Mouse (Mus musculus) C2C12 (cell line): ENCODE data around the gene Syngr4. TPM values are rescaled to one million over a fixed set of nuclear protein-coding genes. Genes with fewer than 3 reads are reported as not detected.

Experiments
- H3K27me3 ChIP-seq: one replicate; pipeline ENCODE4 v1.6.1; 2011; ENCODE audit not compliant: control insufficient read depth, insufficient read depth, insufficient read length
- H3K36me3 ChIP-seq: one replicate; pipeline ENCODE4 v1.6.1; 2011; ENCODE audit not compliant: control insufficient read depth, insufficient read depth
- H3K4me3 ChIP-seq: one replicate; pipeline ENCODE4 v1.5.1; 2011; ENCODE audit warnings: mild to moderate bottlenecking, control low read depth; ENCODE audit not compliant: poor library complexity, insufficient read depth, severe bottlenecking
- H3K79me2 ChIP-seq: one replicate; pipeline ENCODE4 v1.6.1; 2011; ENCODE audit not compliant: control insufficient read depth, insufficient read depth
- H3K79me3 ChIP-seq: one replicate; pipeline ENCODE4 v1.6.1; 2011; ENCODE audit warnings: low read depth, control low read depth
- H3ac ChIP-seq: one replicate; pipeline ENCODE3; 2011; ENCODE audit warnings: low read depth; ENCODE audit not compliant: control insufficient read depth, insufficient read length
- CEBPB ChIP-seq: IDR thresholded peaks from one replicate; pipeline ENCODE4 v1.6.1; 2011; ENCODE audit warnings: low read depth, mild to moderate bottlenecking, control low read depth, moderate library complexity
- CTCF ChIP-seq: IDR thresholded peaks from one replicate; pipeline ENCODE4 v1.5.1; 2011; ENCODE audit not compliant: control insufficient read depth, insufficient read depth, insufficient read length
- FOSL1 ChIP-seq: IDR thresholded peaks from one replicate; pipeline ENCODE4 v1.8.0; 2011; ENCODE audit warnings: mild to moderate bottlenecking, low read length; ENCODE audit not compliant: poor library complexity, insufficient read depth, severe bottlenecking
- MAX ChIP-seq: IDR thresholded peaks from one replicate; pipeline ENCODE4 v1.6.1; 2011; ENCODE audit warnings: mild to moderate bottlenecking, control low read depth
- MYOD1 ChIP-seq: IDR thresholded peaks from one replicate; pipeline ENCODE4 v1.6.1; 2011; ENCODE audit warnings: low read depth; ENCODE audit not compliant: control insufficient read depth, insufficient read length
- MYOG ChIP-seq: IDR thresholded peaks from one replicate; pipeline ENCODE4 v1.6.1; 2011; ENCODE audit not compliant: control insufficient read depth, insufficient read length; ENCODE audit errors: extremely low read depth
- USF1 ChIP-seq: IDR thresholded peaks from one replicate; pipeline ENCODE4 v1.6.1; 2011; ENCODE audit warnings: low read depth, mild to moderate bottlenecking, control low read depth, moderate library complexity
- polyA plus RNA-seq: library from polyadenylated mRNA; unstranded; fragments of >200 nt; fragmentation: generic; extraction: Trizol; gene quantifications from one replicate; pipeline ENCODE4 v1.2.1, GENCODE M21; 2012; ENCODE audit warnings: missing spikeins

Syngr4 gene
- polyA plus RNA-seq, 1 experiment: 0.15 TPM

DNA sequence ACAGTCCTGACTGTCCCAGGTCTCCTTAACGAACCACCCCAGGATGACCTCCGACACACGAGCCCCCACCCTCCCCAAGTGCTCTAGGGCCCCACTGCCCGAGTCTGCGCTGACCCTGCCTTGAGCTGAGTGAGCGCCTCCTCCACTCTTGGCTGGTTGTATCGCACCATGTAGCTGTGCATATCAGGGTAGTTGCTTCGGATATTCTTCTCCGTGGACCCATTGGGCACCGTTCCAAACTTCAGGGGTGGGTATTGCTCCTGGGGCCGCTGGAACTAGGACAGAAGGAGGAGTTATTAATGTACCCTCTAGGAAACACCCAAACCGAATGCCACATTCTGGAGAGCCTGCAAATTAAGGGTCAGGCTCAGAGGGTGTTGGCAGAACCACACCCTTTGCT is 43.4 kb downstream of the Syngr4 start:
- Histone ChIP-seq H3K4me3 (no peak overlapping the region), H3K27me3 (no peaks in the 10 kb centered on the region), H3K79me2 (no peaks in the 10 kb centered on the region), H3K79me3 (no peaks in the 10 kb centered on the region), H3ac (no peak overlapping the region), H3K36me3 (no peaks in the 10 kb centered on the region)
- TF ChIP-seq MYOD1: no peak
- TF ChIP-seq CTCF: no peak
- no peak for TF ChIP-seq CEBPB
- no peak for TF ChIP-seq MAX
- no peak for TF ChIP-seq MYOG
- no peak for TF ChIP-seq USF1
- TF ChIP-seq FOSL1: no peak

DNA sequence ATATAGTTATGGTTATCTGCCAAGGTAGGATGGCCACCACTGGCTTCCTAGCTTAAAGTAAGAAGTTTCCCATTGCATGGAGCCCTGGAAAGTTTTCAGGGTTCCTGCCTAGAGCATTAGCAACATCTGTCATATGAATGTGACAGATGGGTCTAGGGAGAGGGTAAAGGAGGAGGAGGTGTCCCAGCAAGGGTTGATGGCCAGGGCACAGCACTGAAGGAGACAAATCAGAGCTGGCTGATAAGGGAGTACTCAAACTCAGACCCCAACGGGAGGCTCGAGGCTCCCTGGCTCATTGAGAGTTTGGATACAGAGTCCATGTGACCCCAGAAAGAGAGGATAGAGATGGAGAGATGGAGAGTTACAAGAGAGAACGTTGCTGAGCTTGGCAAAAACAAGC is 45.9 kb downstream of the Syngr4 start:
- H3K36me3 ChIP-seq: no peaks in the 10 kb centered on the region
- no peaks in the 10 kb centered on the region for H3K27me3 ChIP-seq
- no peaks in the 10 kb centered on the region for H3K79me3 ChIP-seq
- H3K4me3 ChIP-seq: no peak overlapping the region
- H3K79me2 ChIP-seq: no peaks in the 10 kb centered on the region
- no peak for TF ChIP-seq FOSL1
- TF ChIP-seq CTCF: no peak
- no peak for TF ChIP-seq MAX
- no peak for TF ChIP-seq MYOD1
- TF ChIP-seq CEBPB: no peak
- TF ChIP-seq USF1: no peak
- no peak for TF ChIP-seq MYOG
- no peak overlapping the region for H3ac ChIP-seq

DNA sequence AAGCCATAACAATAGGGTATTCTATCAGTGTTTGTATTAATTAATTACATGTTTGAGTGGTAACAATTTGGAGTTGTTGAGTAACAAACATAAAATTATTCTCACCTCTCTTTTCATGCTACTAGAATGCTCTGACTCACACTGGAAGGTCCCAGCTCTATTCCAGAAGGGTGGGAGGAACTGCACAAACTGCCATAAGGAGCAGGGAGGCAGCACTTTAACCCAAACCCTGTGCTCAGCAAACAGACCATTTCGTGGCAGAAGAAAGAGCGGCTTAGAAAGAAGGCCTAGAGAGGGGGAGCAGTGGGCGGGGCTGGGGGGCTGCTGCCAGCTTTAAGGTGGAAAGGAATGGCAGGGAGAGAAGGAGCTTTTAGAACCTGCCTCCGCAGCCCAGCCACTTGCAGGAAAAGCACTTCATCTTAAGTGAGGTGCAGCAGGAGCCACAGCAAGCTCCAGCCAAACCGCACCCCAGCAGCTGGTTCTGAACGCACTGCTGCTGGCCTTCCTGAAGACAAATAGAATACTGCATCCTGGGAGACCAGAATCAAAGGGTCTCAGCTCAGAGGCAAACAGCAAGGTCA is 48.0 kb downstream of the Syngr4 start:
- H3K36me3 ChIP-seq: no peaks in the 10 kb centered on the region
- no peaks in the 10 kb centered on the region for H3K79me2 ChIP-seq
- no peaks in the 10 kb centered on the region for H3K79me3 ChIP-seq
- H3K4me3 ChIP-seq: no peak overlapping the region
- no peaks in the 10 kb centered on the region for H3K27me3 ChIP-seq
- no peak overlapping the region for H3ac ChIP-seq
- TF ChIP-seq CTCF: no peak
- no peak for TF ChIP-seq MYOG
- TF ChIP-seq CEBPB: no peak
- no peak for TF ChIP-seq FOSL1
- TF ChIP-seq MAX: no peak
- TF ChIP-seq MYOD1: no peak
- no peak for TF ChIP-seq USF1

DNA sequence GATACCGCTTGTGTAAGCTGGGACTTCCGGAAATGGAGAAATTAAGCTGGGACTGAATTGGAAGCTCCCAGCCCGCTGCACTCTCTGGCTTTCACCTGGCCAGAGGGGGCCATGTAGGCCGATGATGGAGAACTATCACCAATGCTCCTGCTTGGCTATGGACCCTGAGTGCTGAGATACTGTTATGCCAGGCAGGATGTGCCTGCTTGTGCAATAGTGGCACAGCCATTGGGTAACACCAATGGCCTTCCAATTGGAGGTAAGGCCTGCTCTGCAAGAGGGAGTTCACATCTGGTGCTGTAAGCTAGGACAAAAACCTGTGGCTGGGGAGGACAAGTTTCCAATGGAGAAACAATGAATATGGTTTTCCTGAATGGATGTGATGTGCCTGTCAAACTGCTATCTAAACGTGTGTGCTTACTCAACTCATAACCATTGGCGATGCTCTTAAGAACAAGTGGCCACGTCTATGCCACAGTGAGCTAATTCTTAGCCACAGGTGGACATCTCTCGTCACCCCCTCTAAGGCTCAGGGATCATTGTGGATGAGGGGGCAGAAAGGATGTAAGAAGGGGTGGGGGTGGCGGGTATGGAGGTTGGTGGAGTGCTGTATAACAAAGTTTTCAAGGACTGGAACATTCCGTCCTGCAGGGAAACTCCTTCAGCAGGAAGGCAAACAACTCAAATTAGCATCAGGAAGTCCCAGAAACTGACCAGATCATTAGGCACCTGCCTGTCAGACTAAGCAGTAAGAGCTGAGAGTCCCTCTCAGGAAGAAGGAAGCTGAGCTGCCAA is 53.4 kb downstream of the Syngr4 start:
- H3K36me3 ChIP-seq: no peaks in the 10 kb centered on the region
- H3K79me3 ChIP-seq: no peaks in the 10 kb centered on the region
- no peak overlapping the region for H3ac ChIP-seq
- no peaks in the 10 kb centered on the region for H3K79me2 ChIP-seq
- TF ChIP-seq MAX: no peak
- no peak for TF ChIP-seq MYOD1
- no peak for TF ChIP-seq FOSL1
- TF ChIP-seq CEBPB: no peak
- no peak for TF ChIP-seq CTCF
- no peak for TF ChIP-seq USF1
- no peak for TF ChIP-seq MYOG
- H3K4me3 ChIP-seq: no peak overlapping the region
- no peaks in the 10 kb centered on the region for H3K27me3 ChIP-seq

Other genes starting within 250 kb of the Syngr4 start
- 0.01 TPM for gene Fut2, start 230.3 kb downstream of the Syngr4 start, polyA plus RNA-seq
- 0.04 TPM for gene Ntn5, start 212.7 kb downstream of the Syngr4 start, polyA plus RNA-seq
- 0.18 TPM for gene Sec1, start 202.3 kb downstream of the Syngr4 start, polyA plus RNA-seq
- gene Car11, start 196.9 kb downstream of the Syngr4 start, polyA plus RNA-seq: 0.44 TPM
- gene Dbp, start 191.6 kb downstream of the Syngr4 start, polyA plus RNA-seq: 5.6 TPM
- gene Rpl18, start 181.3 kb downstream of the Syngr4 start, polyA plus RNA-seq: 4,453 TPM
- 16.9 TPM for gene Sphk2, start 178.7 kb downstream of the Syngr4 start, polyA plus RNA-seq
- 0.48 TPM for gene Fam83e, start 175.5 kb downstream of the Syngr4 start, polyA plus RNA-seq
- gene Spaca4, start 170.9 kb downstream of the Syngr4 start, polyA plus RNA-seq: 0.33 TPM
- 0.27 TPM for gene Lmtk3, start 113.0 kb downstream of the Syngr4 start, polyA plus RNA-seq
- 0.13 TPM for gene Sult2b1, start 112.0 kb downstream of the Syngr4 start, polyA plus RNA-seq
- 175 TPM for gene Cyth2, start 82.1 kb downstream of the Syngr4 start, polyA plus RNA-seq
- 0.22 TPM for gene Kcnj14, start 71.9 kb downstream of the Syngr4 start, polyA plus RNA-seq
- gene Grwd1, start 65.8 kb downstream of the Syngr4 start, polyA plus RNA-seq: 110 TPM
- 122 TPM for gene Kdelr1, start 23.9 kb downstream of the Syngr4 start, polyA plus RNA-seq
- gene Grin2d, start 18.3 kb downstream of the Syngr4 start, polyA plus RNA-seq: 1.1 TPM
- 21.9 TPM for gene Tmem143, start 227 bp upstream of the Syngr4 start, polyA plus RNA-seq
- 705 TPM for gene Emp3, start 24.7 kb upstream of the Syngr4 start, polyA plus RNA-seq
- gene Ccdc114, start 27.4 kb upstream of the Syngr4 start, polyA plus RNA-seq: 2.6 TPM
- not detected for gene Abcc6, start 133.6 kb upstream of the Syngr4 start, polyA plus RNA-seq
- 67.6 TPM for gene Nomo1, start 137.0 kb upstream of the Syngr4 start, polyA plus RNA-seq
- gene Kcnj11, start 204.1 kb upstream of the Syngr4 start, polyA plus RNA-seq: not detected